Mouse (Mus musculus) myocyte (in vitro differentiated cells): ENCODE data around the gene Aqp1.

Experiments used
- CEBPB ChIP-seq: IDR thresholded peaks from 2 replicates; pipeline ENCODE4 v1.6.1; 2011; ENCODE audit warnings: mild to moderate bottlenecking, moderate library complexity; ENCODE audit not compliant: poor library complexity, insufficient read depth, severe bottlenecking
- E2F4 ChIP-seq: IDR thresholded peaks from one replicate; pipeline ENCODE4 v1.6.1; 2011; ENCODE audit warnings: mild to moderate bottlenecking, control low read depth, moderate library complexity; ENCODE audit not compliant: insufficient read depth
- MAX ChIP-seq: IDR thresholded peaks from one replicate; pipeline ENCODE4 v1.6.1; 2011; ENCODE audit warnings: low read depth, mild to moderate bottlenecking, control low read depth
- MYOD1 ChIP-seq, 3 experiments: IDR thresholded peaks; one replicate each; pipeline ENCODE4 v1.6.1; 2011; ENCODE audit warnings: control low read depth in 2 of 3, low read depth in 2 of 3, mild to moderate bottlenecking in 2 of 3, moderate library complexity in 1 of 3; ENCODE audit not compliant: insufficient read length in 2 of 3, control insufficient read depth in 1 of 3
- MYOG ChIP-seq, 3 experiments: IDR thresholded peaks; one replicate each; pipeline ENCODE4 v1.6.1; 2011; ENCODE audit warnings: control low read depth in 2 of 3, low read depth in 2 of 3, mild to moderate bottlenecking in 2 of 3; ENCODE audit not compliant: insufficient read length in 2 of 3, control insufficient read depth in 1 of 3, insufficient read depth in 1 of 3
- POLR2A ChIP-seq: IDR thresholded peaks from one replicate; pipeline ENCODE4 v1.6.1; 2011; ENCODE audit warnings: low read depth, mild to moderate bottlenecking, control low read depth, moderate library complexity; ENCODE audit not compliant: insufficient read length
- POLR2AphosphoS2 ChIP-seq: IDR thresholded peaks from one replicate; pipeline ENCODE4 v1.6.1; 2011; ENCODE audit warnings: low read depth, control low read depth; ENCODE audit not compliant: insufficient read length
- REST ChIP-seq: IDR thresholded peaks from one replicate; pipeline ENCODE4 v1.6.1; 2011; ENCODE audit warnings: mild to moderate bottlenecking, control low read depth, moderate library complexity; ENCODE audit not compliant: insufficient read depth, insufficient read length
- SRF ChIP-seq: IDR thresholded peaks from one replicate; pipeline ENCODE4 v1.6.1; 2011; ENCODE audit warnings: low read depth; ENCODE audit not compliant: control insufficient read depth, insufficient read length
- TCF12 ChIP-seq: IDR thresholded peaks from one replicate; pipeline ENCODE4 v1.6.1; 2011; ENCODE audit warnings: mild to moderate bottlenecking, control low read depth; ENCODE audit not compliant: poor library complexity, insufficient read depth, severe bottlenecking
- TCF3 ChIP-seq: IDR thresholded peaks from one replicate; pipeline ENCODE4 v1.6.1; 2011; ENCODE audit warnings: low read depth, control low read depth; ENCODE audit not compliant: insufficient read length
- USF1 ChIP-seq: IDR thresholded peaks from one replicate; pipeline ENCODE4 v1.6.1; 2011; ENCODE audit warnings: low read depth, mild to moderate bottlenecking, control low read depth, moderate library complexity

DNA sequence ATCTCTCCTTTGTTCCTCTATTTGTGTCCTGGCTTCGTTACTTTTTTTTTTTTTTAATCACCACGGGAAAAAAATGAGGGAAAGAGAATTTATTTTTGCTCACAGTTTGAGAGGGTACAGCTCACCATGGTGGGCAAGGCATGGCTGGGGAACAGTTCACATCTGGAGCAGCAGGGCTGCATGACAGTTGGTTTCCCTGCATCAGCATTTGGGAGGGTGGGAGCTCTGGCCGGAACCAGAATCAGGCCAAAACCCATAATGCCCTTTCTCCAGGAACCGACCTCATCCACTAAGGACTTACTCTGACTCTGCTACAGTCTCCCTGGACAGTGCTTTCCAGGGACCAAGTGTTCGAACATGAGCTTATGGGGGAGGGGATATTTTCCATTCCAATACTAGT is 53.1 kb downstream of the Aqp1 start:
- no peak for TF ChIP-seq TCF12
- no peak for TF ChIP-seq CEBPB
- TF ChIP-seq POLR2A = no peak
- no peak for TF ChIP-seq TCF3
- no peak for TF ChIP-seq MYOG (IDR thresholded peaks at IDR 0.05; ENCODE audit: control insufficient read depth in 1 of 3, insufficient read depth in 1 of 3, insufficient read length in 2 of 3, low read depth in 2 of 3)
- TF ChIP-seq E2F4 = no peak
- TF ChIP-seq MAX = no peak
- TF ChIP-seq POLR2AphosphoS2 = no peak
- TF ChIP-seq USF1 = no peak
- no peak for TF ChIP-seq REST
- TF ChIP-seq MYOD1 (IDR thresholded peaks at IDR 0.05; ENCODE audit: control insufficient read depth in 1 of 3, insufficient read length in 2 of 3, low read depth in 2 of 3) = no peak
- TF ChIP-seq SRF = no peak
